Mouse (Mus musculus): ENCODE measurements around the gene Myrip. TPM values are rescaled to one million over a fixed set of nuclear protein-coding genes. Genes with fewer than 3 reads are reported as not detected.

Myrip gene
- polyA plus RNA-seq, 1 experiment = 47.7 TPM

DNA sequence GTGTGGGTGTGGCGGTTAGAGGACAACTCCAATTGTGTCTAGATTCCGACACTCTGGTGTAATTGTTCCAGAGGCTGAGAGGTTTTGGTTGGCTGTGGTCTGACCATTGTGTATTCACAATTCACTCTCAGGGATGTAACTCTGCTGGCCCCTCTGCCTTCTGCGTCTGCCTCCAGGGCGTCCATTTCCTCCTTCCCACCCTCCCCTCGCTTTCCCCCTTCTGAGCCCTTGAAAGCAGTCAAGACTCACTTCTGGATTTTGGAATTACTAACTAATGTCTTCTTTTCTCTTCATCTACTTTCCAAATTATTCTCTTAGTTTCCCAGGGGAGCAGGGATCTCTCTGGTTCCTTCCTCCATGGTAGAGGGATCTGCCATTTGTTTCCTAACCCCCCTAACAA lies 8.8 kb upstream of the Myrip start:
- H3K4me3 ChIP-seq (ENCODE audit: insufficient read depth, low read length) = no peak overlapping the region
- no peak overlapping the region for H3K27ac ChIP-seq (ENCODE audit: insufficient read depth, low read length)
- H3K4me1 ChIP-seq (ENCODE audit: control insufficient read depth, insufficient read depth, low read length) = no peaks in the 10 kb centered on the region
- no peak for TF ChIP-seq CTCF (IDR thresholded peaks at IDR 0.05; ENCODE audit: extremely low read depth, insufficient read depth, low read length)
- TF ChIP-seq POLR2A (IDR thresholded peaks at IDR 0.05; ENCODE audit: extremely low read depth, insufficient read depth, low read length) = no peak

DNA sequence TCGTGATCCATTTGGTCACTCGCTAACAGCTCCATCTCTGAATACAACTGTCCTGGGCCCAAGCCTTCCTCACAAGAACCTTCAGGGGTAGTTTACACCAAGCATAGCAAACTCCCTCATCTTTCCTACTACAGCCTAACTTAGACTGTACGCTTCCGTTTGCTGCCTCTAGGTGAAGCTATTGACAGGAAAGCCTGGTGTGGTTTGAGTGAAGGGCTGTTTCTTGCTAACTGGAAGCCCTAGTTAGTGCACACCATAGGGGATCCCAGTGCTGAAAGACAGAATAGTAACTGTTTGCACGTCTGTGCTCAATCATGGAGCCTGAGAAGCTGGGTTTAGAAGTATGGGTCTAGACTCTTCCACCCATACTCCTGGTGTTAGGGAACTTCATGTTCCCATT lies 5.8 kb upstream of the Myrip start:
- no peak for TF ChIP-seq CTCF (IDR thresholded peaks at IDR 0.05; ENCODE audit: extremely low read depth, insufficient read depth, low read length)
- no peak for TF ChIP-seq POLR2A (IDR thresholded peaks at IDR 0.05; ENCODE audit: extremely low read depth, insufficient read depth, low read length)
- Histone ChIP-seq H3K4me3 (ENCODE audit: insufficient read depth, low read length) (no peak overlapping the region), H3K27ac (ENCODE audit: insufficient read depth, low read length) (no peak overlapping the region), H3K4me1 (ENCODE audit: control insufficient read depth, insufficient read depth, low read length) (no peaks in the 10 kb centered on the region)

DNA sequence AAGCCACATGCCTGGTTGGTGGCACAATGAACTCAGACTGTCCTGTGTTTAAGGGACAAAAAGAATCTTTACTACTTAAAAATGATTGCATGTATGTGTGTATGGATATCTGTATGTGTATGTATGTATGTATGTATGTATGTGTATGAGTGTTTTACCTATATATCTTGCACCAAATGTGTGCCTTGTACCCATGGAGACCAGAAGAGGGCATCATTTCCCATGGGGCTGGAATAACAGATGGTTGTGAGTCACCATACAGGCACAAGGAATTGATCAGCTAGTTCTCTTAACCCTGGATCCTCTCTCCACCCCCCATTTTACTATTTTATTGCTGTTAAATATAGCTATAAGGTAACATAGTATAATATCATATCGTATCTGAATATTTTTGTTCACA lies 4.4 kb upstream of the Myrip start:
- Histone ChIP-seq H3K4me3 (ENCODE audit: insufficient read depth, low read length) (no peak overlapping the region), H3K4me1 (ENCODE audit: control insufficient read depth, insufficient read depth, low read length) (no peaks in the 10 kb centered on the region), H3K27ac (ENCODE audit: insufficient read depth, low read length) (0 out of 2 replicates have a peak overlapping the region, but pooled peaks have one; percentile 50)
- TF ChIP-seq POLR2A (IDR thresholded peaks at IDR 0.05; ENCODE audit: extremely low read depth, insufficient read depth, low read length) (no peak), CTCF (IDR thresholded peaks at IDR 0.05; ENCODE audit: extremely low read depth, insufficient read depth, low read length) (no peak)

DNA sequence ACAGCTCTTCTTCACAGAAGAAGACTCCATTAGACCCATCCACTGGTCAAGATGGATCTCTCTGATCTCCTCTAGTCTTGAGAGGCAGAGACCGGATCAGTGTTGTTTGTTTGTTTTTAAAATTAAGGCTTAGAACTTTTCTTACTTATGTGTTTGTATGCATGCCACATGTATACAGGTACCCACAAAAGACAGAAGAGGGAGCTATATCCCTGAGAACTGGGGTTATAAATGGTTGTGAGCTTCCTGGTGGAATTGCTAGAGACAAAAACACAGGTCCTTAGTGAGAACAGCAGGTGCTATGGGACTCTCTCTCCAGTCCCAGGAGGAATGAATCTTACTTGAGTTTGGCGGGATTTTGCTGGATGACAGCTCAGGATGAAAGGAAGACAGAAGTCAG lies 1.9 kb upstream of the Myrip start:
- no peaks in the 10 kb centered on the region for H3K4me1 ChIP-seq (ENCODE audit: control insufficient read depth, insufficient read depth, low read length)
- H3K27ac ChIP-seq (ENCODE audit: insufficient read depth, low read length) = no peak overlapping the region
- no peak overlapping the region for H3K4me3 ChIP-seq (ENCODE audit: insufficient read depth, low read length)
- TF ChIP-seq POLR2A (IDR thresholded peaks at IDR 0.05; ENCODE audit: extremely low read depth, insufficient read depth, low read length) (no peak), CTCF (IDR thresholded peaks at IDR 0.05; ENCODE audit: extremely low read depth, insufficient read depth, low read length) (no peak)

DNA sequence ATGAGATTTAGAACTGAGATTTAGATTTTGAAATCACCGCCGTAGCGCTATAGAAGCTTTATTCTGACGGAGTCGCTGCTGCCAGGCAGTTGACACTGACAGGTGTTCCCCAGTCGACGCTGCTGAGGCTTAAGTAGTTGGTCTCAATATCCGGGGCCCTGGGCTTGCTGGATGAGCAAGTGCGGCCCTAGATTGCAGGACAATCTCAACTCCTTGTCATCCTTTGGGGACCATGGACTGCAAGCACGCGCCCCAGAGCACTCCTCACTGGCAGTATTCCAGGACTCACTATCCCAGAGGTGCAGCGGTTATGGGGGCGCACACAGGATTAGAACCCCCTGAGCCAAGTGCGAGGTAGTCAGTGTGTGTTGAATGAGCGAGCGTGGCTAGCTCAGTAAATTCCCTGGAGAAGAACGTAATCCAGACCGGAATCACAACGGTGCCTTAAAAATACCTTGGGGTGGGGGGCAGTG lies 1.7 kb downstream of the Myrip start:
- H3K4me1 ChIP-seq (ENCODE audit: control insufficient read depth, insufficient read depth, low read length) = 0 out of 2 replicates have a peak, but pooled peaks cover 1% of the 10 kb centered on the region
- no peak overlapping the region for H3K27ac ChIP-seq (ENCODE audit: insufficient read depth, low read length)
- H3K4me3 ChIP-seq (ENCODE audit: insufficient read depth, low read length) = peak overlapping the region; percentile 82
- TF ChIP-seq POLR2A (IDR thresholded peaks at IDR 0.05; ENCODE audit: extremely low read depth, insufficient read depth, low read length) (no peak), CTCF (IDR thresholded peaks at IDR 0.05; ENCODE audit: extremely low read depth, insufficient read depth, low read length) (no peak)

DNA sequence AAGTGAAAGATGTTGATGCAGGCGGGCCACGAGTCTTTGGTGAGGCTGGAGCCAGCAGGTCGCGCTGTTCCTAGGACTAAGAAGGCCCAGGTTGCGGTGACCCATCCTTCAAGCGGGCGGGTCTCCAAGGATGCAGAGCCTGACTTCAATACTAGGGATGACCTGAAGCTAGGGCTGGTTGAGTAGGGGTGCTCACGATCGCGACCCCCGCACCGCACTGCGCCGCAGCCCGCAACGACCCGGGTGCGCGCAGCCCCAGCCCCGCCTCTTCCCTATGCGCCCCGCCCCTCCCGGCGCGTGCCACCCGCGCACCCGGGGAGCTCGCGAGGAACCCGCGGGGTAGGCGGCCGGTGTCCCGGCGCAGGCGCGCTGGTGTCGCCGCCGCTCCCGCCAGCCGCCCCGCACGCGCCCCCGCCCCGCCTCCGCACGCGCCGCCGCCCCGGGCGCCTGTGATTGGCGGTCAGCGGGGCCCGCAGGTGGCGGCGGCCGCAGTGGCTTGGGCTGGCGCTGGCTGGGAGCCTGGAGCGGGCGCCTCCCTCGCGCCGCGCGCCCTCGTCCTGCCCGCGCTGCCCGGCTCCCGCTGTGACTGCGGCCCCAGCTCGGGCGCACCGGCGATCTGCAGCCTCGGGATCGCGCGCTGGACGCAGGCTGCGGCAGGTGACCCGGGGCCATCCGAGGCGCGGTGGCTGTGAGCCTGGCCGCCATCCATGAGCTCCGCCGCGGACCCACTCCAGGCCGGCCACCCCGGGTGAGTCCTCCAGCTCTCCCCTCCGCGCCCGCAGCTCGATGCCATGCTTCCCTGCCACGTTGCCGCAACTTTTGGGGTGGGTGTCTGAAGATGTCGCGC lies 2.4 kb downstream of the Myrip start:
- TF ChIP-seq POLR2A (IDR thresholded peaks at IDR 0.05; ENCODE audit: extremely low read depth, insufficient read depth, low read length) = peak; percentile 34; the same call in 1 of the 2 replicates
- 0 out of 2 replicates have a peak, but pooled peaks have one; percentile 11 for TF ChIP-seq CTCF (IDR thresholded peaks at IDR 0.05; ENCODE audit: extremely low read depth, insufficient read depth, low read length)
- Histone ChIP-seq H3K4me1 (ENCODE audit: control insufficient read depth, insufficient read depth, low read length) (0 out of 2 replicates have a peak, but pooled peaks cover 1% of the 10 kb centered on the region), H3K4me3 (ENCODE audit: insufficient read depth, low read length) (peak overlapping the region; percentile 82), H3K27ac (ENCODE audit: insufficient read depth, low read length) (peak overlapping the region; percentile 99)

DNA sequence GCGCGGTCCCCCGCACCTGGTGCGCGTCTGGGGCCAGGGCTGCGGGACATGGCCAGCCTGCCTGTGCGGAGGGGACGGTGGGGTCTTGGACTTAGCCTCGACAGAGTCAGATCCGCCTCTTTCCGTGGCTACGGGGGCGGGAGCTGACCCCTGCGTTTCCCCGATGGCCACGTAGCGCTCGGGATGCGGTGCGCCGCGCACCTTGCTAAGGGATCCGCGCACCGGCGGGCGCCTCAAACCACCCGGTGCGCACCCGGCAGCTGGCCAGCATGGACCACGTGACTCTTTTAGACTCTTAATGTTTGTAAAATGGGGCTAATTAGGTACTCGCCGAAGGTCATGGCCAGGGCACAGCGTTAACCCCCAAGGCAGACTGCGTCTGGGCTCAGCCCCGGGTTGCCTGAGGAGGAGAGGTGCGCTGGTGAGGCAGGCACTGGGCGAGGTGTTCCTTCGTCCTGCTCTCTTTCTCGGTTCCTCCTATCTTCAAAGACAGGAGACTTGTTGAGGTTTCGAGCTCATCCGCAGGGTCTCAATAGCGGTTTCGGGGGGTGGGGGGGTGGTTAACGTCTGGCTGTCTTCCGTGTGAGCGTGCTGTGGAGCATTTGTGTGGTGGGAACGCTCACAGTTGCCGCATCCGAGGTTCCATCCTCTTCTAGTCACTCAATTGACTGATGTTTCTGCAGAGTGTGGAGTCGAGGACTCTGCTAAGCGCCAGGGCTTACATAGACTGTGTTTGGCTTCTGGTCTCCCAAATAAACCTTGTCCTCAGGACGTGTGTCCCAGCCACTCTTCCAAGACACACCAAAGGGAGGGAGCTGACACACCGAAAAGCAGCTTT lies 3.2 kb downstream of the Myrip start:
- Histone ChIP-seq H3K27ac (ENCODE audit: insufficient read depth, low read length) (peak overlapping the region; percentile 99), H3K4me1 (ENCODE audit: control insufficient read depth, insufficient read depth, low read length) (peaks cover 3% of the 10 kb centered on the region; the same call in 1 of the 2 replicates), H3K4me3 (ENCODE audit: insufficient read depth, low read length) (peak overlapping the region; percentile 82)
- TF ChIP-seq CTCF (IDR thresholded peaks at IDR 0.05; ENCODE audit: extremely low read depth, insufficient read depth, low read length) = no peak
- peak; percentile 40; the same call in 1 of the 2 replicates for TF ChIP-seq POLR2A (IDR thresholded peaks at IDR 0.05; ENCODE audit: extremely low read depth, insufficient read depth, low read length)

DNA sequence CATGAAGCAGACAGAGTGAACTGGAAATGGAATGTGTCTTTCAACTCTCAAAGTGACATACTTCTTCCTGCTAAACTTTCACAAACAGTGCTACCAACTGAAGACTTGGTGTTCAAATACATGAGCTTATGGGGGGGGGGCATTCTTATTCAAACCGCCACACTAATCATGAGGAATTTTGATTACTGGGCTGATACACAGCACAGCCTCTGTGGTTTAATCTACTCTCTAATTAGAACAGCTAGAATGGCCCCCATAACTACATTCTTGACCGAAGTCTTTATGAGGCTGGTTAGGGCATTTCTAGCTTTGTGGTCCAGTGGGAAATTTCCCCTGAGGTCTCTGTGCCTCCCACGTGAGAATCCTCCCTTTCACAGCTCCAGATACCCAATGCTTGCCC lies 13.9 kb downstream of the Myrip start:
- peaks cover 1% of the 10 kb centered on the region; the same call in 1 of the 2 replicates for H3K4me1 ChIP-seq (ENCODE audit: control insufficient read depth, insufficient read depth, low read length)
- H3K4me3 ChIP-seq (ENCODE audit: insufficient read depth, low read length) = no peak overlapping the region
- TF ChIP-seq CTCF (IDR thresholded peaks at IDR 0.05; ENCODE audit: extremely low read depth, insufficient read depth, low read length) (no peak), POLR2A (IDR thresholded peaks at IDR 0.05; ENCODE audit: extremely low read depth, insufficient read depth, low read length) (no peak)
- H3K27ac ChIP-seq (ENCODE audit: insufficient read depth, low read length) = no peak overlapping the region

DNA sequence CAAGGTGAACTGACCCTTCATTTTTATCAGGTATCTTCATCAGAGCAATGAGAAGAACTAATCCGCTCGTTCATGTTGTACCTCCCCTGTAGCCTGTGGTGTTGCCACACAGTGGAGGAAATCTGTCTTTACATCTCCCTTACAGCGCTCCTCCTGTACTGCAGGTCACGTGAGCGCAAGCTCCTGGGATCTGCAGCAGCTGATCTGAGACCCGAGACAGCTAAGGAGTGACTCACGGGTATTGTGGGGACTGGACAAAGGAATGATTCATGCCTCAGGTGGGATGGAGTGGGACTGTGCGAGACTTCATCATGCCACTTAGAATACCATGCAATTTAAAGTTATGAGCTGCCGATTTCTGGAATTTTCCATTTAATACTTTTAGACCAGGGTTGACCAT lies 17.8 kb downstream of the Myrip start:
- Histone ChIP-seq H3K27ac (ENCODE audit: insufficient read depth, low read length) (no peak overlapping the region), H3K4me1 (ENCODE audit: control insufficient read depth, insufficient read depth, low read length) (peaks cover 3% of the 10 kb centered on the region; the same call in 1 of the 2 replicates), H3K4me3 (ENCODE audit: insufficient read depth, low read length) (no peak overlapping the region)
- TF ChIP-seq CTCF (IDR thresholded peaks at IDR 0.05; ENCODE audit: extremely low read depth, insufficient read depth, low read length) (0 out of 2 replicates have a peak, but pooled peaks have one; percentile 3), POLR2A (IDR thresholded peaks at IDR 0.05; ENCODE audit: extremely low read depth, insufficient read depth, low read length) (no peak)

Data from cortical plate, adult 2 months (tissue).